Mouse (Mus musculus): ENCODE measurements at regions not wholly inside any gene's neighbourhood (a gene's known extent, or its start where the extent isn't known, plus 50 kb on each side); places are given as distances from the start of the nearest gene placed in this dataset.

GRCm38 (mm10) chr7:88544393-88544792 lies 114.3 kb downstream of the Rab38 start:
- peak; percentile 76 for DNase-seq (ENCODE audit: low spot score)

GRCm38 (mm10) chr7:88544976-88545654 lies 115.0 kb downstream of the Rab38 start:
- no peak for DNase-seq (ENCODE audit: low spot score)

- DNase-seq (ENCODE audit: low spot score), result no peak
Measured at GRCm38 (mm10) chr7:88575073-88575472, 145.0 kb downstream of the Rab38 start.

- no peak for DNase-seq (ENCODE audit: low spot score)
Measured at GRCm38 (mm10) chr7:88600781-88601180, 170.7 kb downstream of the Rab38 start.
